Mouse (Mus musculus): ENCODE measurements around the gene Bbip1.

Bbip1 gene

GRCm38 (mm10) chr19:53892061-53892460 is 52.4 kb downstream of the Bbip1 start, which contains the start of gene Pdcd4:
Gene Pdcd4, plus strand, starts transcription at chr19:53892231.
- no peak for DNase-seq (ENCODE audit: low read depth in 2 of 2, low spot score in 2 of 2)

GRCm38 (mm10) chr19:53891569-53891968 is 52.9 kb downstream of the Bbip1 start:
- DNase-seq (ENCODE audit: low read depth in 2 of 2, low spot score in 2 of 2), result no peak

GRCm38 (mm10) chr19:53890781-53891251 is 53.6 kb downstream of the Bbip1 start:
- peak; percentile 68 to 79 for DNase-seq (ENCODE audit: low read depth in 2 of 2, low spot score in 2 of 2)

GRCm38 (mm10) chr19:53890274-53890673 is 54.2 kb downstream of the Bbip1 start:
- DNase-seq (ENCODE audit: low read depth in 2 of 2, low spot score in 2 of 2), result no peak

GRCm38 (mm10) chr19:53889555-53889954 is 54.9 kb downstream of the Bbip1 start:
- DNase-seq (ENCODE audit: low read depth in 2 of 2, low spot score in 2 of 2), result peak; percentile 33 to 50

- no peak for DNase-seq (ENCODE audit: low read depth in 2 of 2, low spot score in 2 of 2)
Measured at GRCm38 (mm10) chr19:53888331-53888730, 56.1 kb downstream of the Bbip1 start.

- no peak for DNase-seq (ENCODE audit: low read depth in 2 of 2, low spot score in 2 of 2)
Measured at GRCm38 (mm10) chr19:53887822-53888221, 56.6 kb downstream of the Bbip1 start.

- DNase-seq (ENCODE audit: low read depth in 2 of 2, low spot score in 2 of 2), result no peak
Measured at GRCm38 (mm10) chr19:53886576-53887370, 57.7 kb downstream of the Bbip1 start.

- no peak for DNase-seq (ENCODE audit: low read depth in 2 of 2, low spot score in 2 of 2)
Measured at GRCm38 (mm10) chr19:53885450-53885849, 59.0 kb downstream of the Bbip1 start.

- DNase-seq (ENCODE audit: low read depth in 2 of 2, low spot score in 2 of 2), result no peak
Measured at GRCm38 (mm10) chr19:53881786-53882185, 62.6 kb downstream of the Bbip1 start.

- no peak for DNase-seq (ENCODE audit: low read depth in 2 of 2, low spot score in 2 of 2)
Measured at GRCm38 (mm10) chr19:53880460-53880859, 64.0 kb downstream of the Bbip1 start.

All from CD8-positive naive resting alpha-beta T cell, adult 2 months (primary cell).